Mouse (Mus musculus) limb, embryonic 10.5 days (tissue): Measurements from ENCODE around the gene Lbx2. TPM values are rescaled to one million over a fixed set of nuclear protein-coding genes. Genes with fewer than 3 reads are reported as not detected.

Experiments
- DNase-seq: peaks from one replicate; pipeline ENCODE4 v3.0.0-alpha.2; 2017; ENCODE audit warnings: low spot score
- H3K27ac ChIP-seq: fragments of 300-500 bp; sonication (generic); 2 replicates; pipeline ENCODE4 v1.5.1; 2016; ENCODE audit warnings: mild to moderate bottlenecking
- H3K27me3 ChIP-seq: fragments of 300-500 bp; sonication (generic); 2 replicates; pipeline ENCODE4 v1.6.1; 2016; ENCODE audit warnings: low read depth, mild to moderate bottlenecking; ENCODE audit not compliant: poor library complexity, severe bottlenecking
- H3K36me3 ChIP-seq: fragments of 300-500 bp; sonication (generic); 2 replicates; pipeline ENCODE4 v1.6.1; 2016; ENCODE audit warnings: mild to moderate bottlenecking, moderate library complexity
- H3K4me1 ChIP-seq: fragments of 300-500 bp; sonication (generic); 2 replicates; pipeline ENCODE4 v1.6.1; 2016
- H3K4me3 ChIP-seq: fragments of 300-500 bp; sonication (generic); 2 replicates; pipeline ENCODE4 v1.5.1; 2016; ENCODE audit warnings: mild to moderate bottlenecking, moderate library complexity
- H3K9me3 ChIP-seq: fragments of 300-500 bp; sonication (generic); replicated peaks from 2 replicates; pipeline ENCODE4 v1.6.1; 2016; ENCODE audit warnings: mild to moderate bottlenecking
- WGBS: fragments of 180-500 bp; shearing (Covaris S2); methylation state at CpG from one replicate; pipeline ENCODE4 v1.1.7; 2016; 5-methylcytosine and 5-hydroxymethylcytosine counted together
- polyA plus RNA-seq: library from polyadenylated mRNA; unstranded; fragments of >200 nt; fragmentation: Nextera tagmentation; extraction: Ambion mirVana; gene quantifications from 2 replicates; pipeline ENCODE4 v1.2.1, GENCODE M21; 2016

The Lbx2 gene
- polyA plus RNA-seq, 1 experiment from 2014 or later, result 1.5 TPM

- DNase-seq, result peak; percentile 100
- under 1% methylated on average over 46 of the region's 46 CpGs for WGBS
- H3K36me3 ChIP-seq, result peaks cover 34% of the 10 kb centered on the region
- H3K27me3 ChIP-seq, result peaks cover 55% of the 10 kb centered on the region
- H3K4me1 ChIP-seq, result peaks cover 34% of the 10 kb centered on the region
- peak overlapping the region; percentile 96 for H3K27ac ChIP-seq
- no peaks in the 10 kb centered on the region for H3K9me3 ChIP-seq
- peak overlapping the region; percentile 85 for H3K4me3 ChIP-seq
Measured at GRCm38 (mm10) chr6:83078324-83078858, 7.8 kb upstream of the Lbx2 start.

DNA sequence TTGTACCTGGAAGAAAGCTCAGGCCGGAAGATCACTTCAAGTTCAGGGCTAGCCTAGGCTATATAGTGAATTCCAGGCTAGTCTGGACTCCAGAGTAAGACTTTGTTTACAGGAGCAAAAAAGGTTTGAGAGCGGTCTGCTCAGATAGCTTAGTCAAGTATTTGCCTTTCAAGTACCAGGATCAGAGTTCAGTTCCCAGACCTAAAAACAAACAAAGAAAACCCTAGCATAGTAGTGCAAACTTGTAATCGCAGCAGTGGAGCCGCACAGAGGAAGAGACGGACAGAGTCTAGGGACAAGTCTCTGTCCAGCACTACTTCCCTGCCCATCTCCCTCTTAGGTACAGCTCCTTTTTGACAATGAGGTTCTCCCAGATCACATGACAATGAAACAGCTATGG, 6.0 kb upstream of the Lbx2 start:
- no peak overlapping the region for H3K4me3 ChIP-seq
- no peak overlapping the region for H3K27ac ChIP-seq
- H3K36me3 ChIP-seq, result peaks cover 34% of the 10 kb centered on the region
- peaks cover 52% of the 10 kb centered on the region for H3K4me1 ChIP-seq
- whole genome bisulfite sequencing, result 94% methylated on average over 5 of the region's 5 CpGs
- H3K9me3 ChIP-seq, result no peaks in the 10 kb centered on the region
- peaks cover 55% of the 10 kb centered on the region for H3K27me3 ChIP-seq
- DNase-seq, result no peak

DNA sequence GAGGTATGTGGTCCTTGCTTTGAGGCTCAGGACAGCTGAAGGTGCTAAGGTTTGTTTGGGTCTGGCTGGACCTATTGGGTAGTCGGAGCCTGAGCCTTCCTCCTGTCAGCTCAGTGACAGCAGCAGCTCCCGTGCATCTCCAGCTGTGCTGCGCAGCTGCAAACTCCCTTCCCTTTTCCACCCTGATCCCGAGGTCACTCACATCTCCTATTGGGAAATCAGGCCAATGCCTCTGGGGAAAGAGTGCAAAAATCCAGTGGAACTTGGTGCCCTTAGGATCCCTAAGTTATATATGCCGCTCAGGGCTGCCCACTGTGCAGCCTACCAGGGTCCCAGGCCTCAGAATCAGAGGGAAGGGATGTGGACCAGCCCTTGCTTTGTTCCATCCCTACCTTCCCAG, 2.7 kb upstream of the Lbx2 start:
- DNase-seq, result no peak
- no peak overlapping the region for H3K27ac ChIP-seq
- peaks cover 69% of the 10 kb centered on the region for H3K27me3 ChIP-seq
- H3K4me3 ChIP-seq, result no peak overlapping the region
- peaks cover 75% of the 10 kb centered on the region for H3K4me1 ChIP-seq
- no peaks in the 10 kb centered on the region for H3K9me3 ChIP-seq
- peaks cover 34% of the 10 kb centered on the region for H3K36me3 ChIP-seq
- WGBS, result 22% methylated on average over 5 of the region's 5 CpGs

DNA sequence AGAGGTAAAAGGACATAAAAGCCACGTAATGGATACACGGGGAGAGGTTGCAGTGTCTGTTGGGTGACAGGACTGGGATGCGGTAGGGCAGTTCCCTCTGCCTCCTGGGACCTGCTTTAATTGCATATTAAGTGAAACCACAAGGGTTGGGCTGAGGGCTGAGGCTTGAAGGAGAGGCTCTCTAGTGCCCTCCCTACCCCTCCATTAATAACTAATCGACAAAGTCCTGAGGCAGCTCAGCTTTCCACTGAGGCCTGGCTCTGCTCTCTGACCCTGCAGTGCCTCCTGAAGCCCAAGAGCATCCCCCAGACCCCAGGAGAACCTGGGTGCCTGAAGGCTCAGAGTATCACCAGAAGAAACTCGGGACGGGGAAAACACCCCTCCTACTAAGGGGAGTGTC, 1.7 kb upstream of the Lbx2 start:
- H3K4me1 ChIP-seq, result peaks cover 67% of the 10 kb centered on the region
- no peak overlapping the region for H3K4me3 ChIP-seq
- H3K9me3 ChIP-seq, result no peaks in the 10 kb centered on the region
- peaks cover 77% of the 10 kb centered on the region for H3K27me3 ChIP-seq
- H3K36me3 ChIP-seq, result peaks cover 34% of the 10 kb centered on the region
- no peak overlapping the region for H3K27ac ChIP-seq
- no peak for DNase-seq
- 2% methylated on average over 6 of the region's 6 CpGs for WGBS

GRCm38 (mm10) chr6:83087205-83087925, 1.2 kb downstream of the Lbx2 start:
- peak overlapping the region; percentile 43 for H3K4me3 ChIP-seq
- peaks cover 60% of the 10 kb centered on the region for H3K4me1 ChIP-seq
- no peaks in the 10 kb centered on the region for H3K9me3 ChIP-seq
- peaks cover 5% of the 10 kb centered on the region for H3K36me3 ChIP-seq
- peaks cover 92% of the 10 kb centered on the region for H3K27me3 ChIP-seq
- 0 out of 2 replicates have a peak overlapping the region, but pooled peaks have one; percentile 17 for H3K27ac ChIP-seq
- 2% methylated on average over 47 of the region's 47 CpGs for WGBS
- peak; percentile 66 for DNase-seq

GRCm38 (mm10) chr6:83087926-83088260, 1.7 kb downstream of the Lbx2 start:
- DNase-seq, result no peak
- peaks cover 56% of the 10 kb centered on the region for H3K4me1 ChIP-seq
- H3K27me3 ChIP-seq, result peaks cover 87% of the 10 kb centered on the region
- H3K27ac ChIP-seq, result no peak overlapping the region
- H3K9me3 ChIP-seq, result no peaks in the 10 kb centered on the region
- peak overlapping the region; percentile 43 for H3K4me3 ChIP-seq
- 9% methylated on average over 9 of the region's 9 CpGs for WGBS
- H3K36me3 ChIP-seq, result no peaks in the 10 kb centered on the region

DNA sequence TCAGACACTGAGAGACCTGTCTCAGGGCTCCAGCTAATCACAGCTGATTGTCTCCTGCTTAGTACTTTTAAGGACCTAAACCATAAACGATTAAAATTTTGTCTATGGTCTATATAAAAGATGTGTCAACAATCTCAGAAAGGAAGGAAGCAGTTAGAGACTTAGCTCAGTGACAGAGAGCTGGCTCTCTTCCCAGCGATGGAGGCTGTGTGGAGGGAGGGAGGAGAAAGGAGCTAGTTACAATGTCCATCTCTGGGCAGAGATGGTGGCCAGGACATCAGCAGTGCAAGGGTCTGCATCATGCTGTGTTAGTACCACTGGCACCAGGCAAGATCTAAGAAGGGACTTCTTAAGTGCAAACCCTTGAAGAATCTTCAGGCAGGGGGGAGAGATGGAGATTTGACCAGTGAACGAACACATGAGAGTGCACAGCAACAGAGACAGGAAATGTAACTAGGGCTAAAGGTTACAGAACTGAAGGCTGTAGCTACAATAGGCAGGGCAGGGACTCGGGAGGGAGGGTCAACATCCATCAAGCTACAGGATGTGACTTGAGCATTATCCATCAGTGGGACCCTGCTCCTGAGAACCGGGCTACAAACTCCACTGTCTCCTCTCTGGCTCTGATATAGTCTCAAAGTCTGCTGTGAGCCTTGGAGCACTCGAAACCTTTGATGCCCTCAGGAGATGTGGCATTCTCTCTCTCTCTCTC, 6.4 kb downstream of the Lbx2 start:
- no peaks in the 10 kb centered on the region for H3K36me3 ChIP-seq
- 45% methylated on average over 6 of the region's 6 CpGs for WGBS
- H3K9me3 ChIP-seq, result no peaks in the 10 kb centered on the region
- peaks cover 49% of the 10 kb centered on the region for H3K27me3 ChIP-seq
- no peak overlapping the region for H3K27ac ChIP-seq
- peaks cover 15% of the 10 kb centered on the region for H3K4me1 ChIP-seq
- no peak overlapping the region for H3K4me3 ChIP-seq
- no peak for DNase-seq

DNA sequence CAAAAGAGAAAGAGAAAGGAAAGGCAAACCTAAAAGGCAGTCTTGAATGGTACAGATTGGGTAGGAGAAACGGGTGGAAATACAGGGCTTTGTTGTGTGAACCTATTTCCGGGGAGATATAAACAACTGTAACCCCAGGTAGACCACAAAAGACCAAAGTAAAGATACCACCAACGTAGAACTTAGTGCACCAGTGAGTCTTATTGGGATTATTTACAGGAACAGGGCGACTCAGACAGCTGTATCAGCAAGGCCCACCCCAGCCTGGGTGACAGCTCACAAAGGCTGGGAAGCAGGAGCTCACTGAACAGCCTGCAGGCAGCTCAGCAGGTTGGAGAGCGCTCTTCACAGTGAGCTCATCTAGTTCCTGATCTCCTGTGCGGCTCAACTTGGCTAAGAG, 9.8 kb downstream of the Lbx2 start:
- no peak overlapping the region for H3K27ac ChIP-seq
- H3K27me3 ChIP-seq, result peaks cover 17% of the 10 kb centered on the region; the same call in 1 of the 2 replicates
- peaks cover 16% of the 10 kb centered on the region for H3K4me1 ChIP-seq
- WGBS, result 45% methylated on average over 6 of the region's 6 CpGs
- no peak for DNase-seq
- H3K36me3 ChIP-seq, result no peaks in the 10 kb centered on the region
- no peaks in the 10 kb centered on the region for H3K9me3 ChIP-seq
- H3K4me3 ChIP-seq, result no peak overlapping the region

GRCm38 (mm10) chr6:83098411-83098810, 12.2 kb downstream of the Lbx2 start:
- WGBS, result 71% methylated on average over 2 of the region's 2 CpGs
- no peak for DNase-seq
- H3K9me3 ChIP-seq, result no peaks in the 10 kb centered on the region

DNA sequence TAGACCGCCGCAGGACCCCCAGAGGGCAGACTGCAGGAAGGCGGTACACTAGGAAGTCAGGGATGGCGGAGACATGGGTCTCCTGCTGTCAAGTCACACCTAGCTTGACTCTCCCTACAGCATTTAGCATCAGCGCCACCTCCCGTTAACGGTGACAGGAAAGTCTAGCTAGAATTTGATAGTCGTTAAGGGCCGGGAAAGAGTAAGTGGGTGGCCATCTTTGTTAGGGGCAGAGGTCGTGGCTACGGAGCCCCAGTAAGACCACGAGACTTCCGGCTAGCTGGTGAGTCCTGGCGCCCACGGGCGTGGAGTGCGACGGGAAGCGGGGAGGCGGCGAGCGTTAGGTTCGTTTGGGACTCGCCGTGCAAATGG, 15.1 kb downstream of the Lbx2 start, which contains the start of the genes Ccdc142 and Gm42688:
Ccdc142 (plus strand) TSS at position 286 of the 372 bp plus-strand sequence.
Gm42688 (plus strand) TSS at position 302 of the 372 bp plus-strand sequence.
- Histone ChIP-seq H3K27me3 (peaks cover 11% of the 10 kb centered on the region), H3K9me3 (no peaks in the 10 kb centered on the region), H3K36me3 (peaks cover 7% of the 10 kb centered on the region; the same call in 1 of the 2 replicates), H3K4me1 (peaks cover 36% of the 10 kb centered on the region), H3K4me3 (peak within 1 kb of the TSS; percentile 76), H3K27ac (peak within 1 kb of the TSS; percentile 89)
- no peak for DNase-seq
- 0% methylated on average over 25 of the region's 25 CpGs for WGBS

More at GRCm38 (mm10) chr6:83098411-83098810, 12.2 kb downstream of the Lbx2 start:
- Histone ChIP-seq H3K4me1 (peaks cover 39% of the 10 kb centered on the region), H3K36me3 (no peaks in the 10 kb centered on the region), H3K4me3 (no peak overlapping the region), H3K27ac (no peak overlapping the region), H3K27me3 (peaks cover 18% of the 10 kb centered on the region)

DNA sequence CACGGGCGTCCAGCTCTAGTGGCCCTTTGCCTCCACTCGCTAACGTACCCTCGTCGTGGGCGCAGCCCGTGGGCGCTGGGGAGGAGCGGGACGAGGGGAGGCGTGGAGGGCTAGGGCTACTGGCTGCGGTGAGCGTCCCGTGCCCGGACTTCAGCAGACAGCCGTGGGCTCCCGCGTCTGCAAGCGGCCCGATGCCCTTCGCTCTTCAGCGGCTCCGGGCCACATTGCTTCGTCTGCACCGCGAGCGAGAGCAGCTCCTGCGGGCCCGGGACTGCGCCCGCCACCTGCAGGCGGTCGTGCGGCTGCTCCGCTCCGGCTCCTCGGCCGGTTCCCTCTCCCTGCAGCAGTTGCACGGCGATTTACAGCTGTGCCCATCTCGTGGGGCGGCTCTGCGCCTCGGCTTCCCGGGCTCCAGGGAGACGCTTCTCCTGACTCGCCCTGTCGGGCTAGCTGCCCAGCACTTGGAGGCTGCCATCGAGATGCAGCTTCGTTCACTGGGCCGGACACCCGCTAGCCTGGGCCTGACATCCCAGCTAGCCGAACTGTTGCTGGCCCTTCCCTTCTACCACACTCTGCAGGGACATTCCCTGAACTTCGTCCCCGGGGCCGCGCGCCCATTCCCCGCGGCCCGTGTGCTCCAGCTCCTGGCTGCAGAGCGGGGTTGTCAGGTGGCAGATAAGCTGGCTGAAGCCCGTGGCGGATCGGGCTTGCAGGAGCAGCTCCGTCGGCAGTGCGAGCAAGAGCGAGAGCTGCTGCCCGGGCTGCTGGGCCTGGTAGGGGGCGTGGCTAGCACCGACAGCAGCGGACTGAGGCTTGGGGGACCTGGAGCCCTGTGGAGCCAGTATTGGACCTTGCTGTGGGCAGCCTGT, 15.8 kb downstream of the Lbx2 start:
- peaks cover 36% of the 10 kb centered on the region for H3K4me1 ChIP-seq
- DNase-seq, result peak; percentile 83
- H3K27me3 ChIP-seq, result peaks cover 11% of the 10 kb centered on the region
- under 1% methylated on average over 67 of the region's 74 CpGs for WGBS
- H3K27ac ChIP-seq, result peak overlapping the region; percentile 89
- no peaks in the 10 kb centered on the region for H3K9me3 ChIP-seq
- peak overlapping the region; percentile 76 for H3K4me3 ChIP-seq
- peaks cover 7% of the 10 kb centered on the region; the same call in 1 of the 2 replicates for H3K36me3 ChIP-seq

DNA sequence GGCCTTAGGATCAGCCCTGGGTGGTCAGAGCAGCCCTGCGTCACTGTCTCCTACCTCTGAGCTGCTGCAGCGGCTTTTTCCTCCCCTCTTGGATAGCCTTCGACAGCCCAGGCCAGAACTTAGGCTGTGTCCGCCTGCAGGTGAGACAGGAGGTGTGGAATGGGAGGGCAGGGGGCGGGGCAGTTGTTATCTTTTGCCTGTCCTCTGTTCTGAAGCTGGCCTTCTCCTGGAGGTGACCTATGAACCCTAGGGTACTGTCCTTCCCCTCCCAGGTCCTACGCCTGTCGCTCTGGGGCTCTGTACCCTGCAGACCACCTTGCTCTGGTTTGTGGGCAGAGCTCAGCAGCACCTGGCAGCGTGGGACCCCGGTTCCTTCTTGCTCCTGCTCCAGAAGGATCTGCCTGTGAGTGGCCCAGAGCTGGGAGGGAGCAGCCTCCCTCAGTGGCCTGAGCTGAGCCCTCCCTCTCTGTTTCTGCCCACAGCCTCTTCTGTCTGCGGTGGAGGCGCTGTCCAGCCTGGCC, 17.0 kb downstream of the Lbx2 start:
- H3K27me3 ChIP-seq, result peaks cover 11% of the 10 kb centered on the region
- 38% methylated on average over 11 of the region's 11 CpGs for WGBS
- H3K9me3 ChIP-seq, result no peaks in the 10 kb centered on the region
- H3K27ac ChIP-seq, result no peak overlapping the region
- peak overlapping the region; percentile 76; the same call in 1 of the 2 replicates for H3K4me3 ChIP-seq
- H3K36me3 ChIP-seq, result peaks cover 7% of the 10 kb centered on the region; the same call in 1 of the 2 replicates
- peaks cover 43% of the 10 kb centered on the region for H3K4me1 ChIP-seq
- DNase-seq, result no peak
